Mouse (Mus musculus) heart, adult 2 months (tissue): ENCODE data around the gene Cdkl4. TPM values are rescaled to one million over a fixed set of nuclear protein-coding genes. Genes with fewer than 3 reads are reported as not detected.

Experiments used
- DNase-seq, 2 experiments: peaks; one replicate each; pipeline ENCODE4 v3.0.0; 2021
- H3K27ac ChIP-seq: fragments of 200-600 bp; 2 replicates; pipeline ENCODE4 v1.8.1; 2022
- H3K27me3 ChIP-seq: fragments of 200-500 bp; 2 replicates; pipeline ENCODE4 v1.6.1; 2012; ENCODE audit warnings: mild to moderate bottlenecking, low read length, inconsistent platforms, mixed read lengths; ENCODE audit not compliant: control insufficient read depth, insufficient read depth
- H3K36me3 ChIP-seq: fragments of 200-500 bp; 2 replicates; pipeline ENCODE4 v1.6.1; 2012; ENCODE audit warnings: low read length, inconsistent platforms; ENCODE audit not compliant: control insufficient read depth, insufficient read depth
- H3K4me1 ChIP-seq: fragments of 200-500 bp; 2 replicates; pipeline ENCODE4 v1.6.1; 2011; ENCODE audit warnings: low read length; ENCODE audit not compliant: control insufficient read depth, insufficient read depth
- H3K4me3 ChIP-seq: fragments of 200-600 bp; 2 replicates; pipeline ENCODE4 v1.8.1; 2022
- H3K79me2 ChIP-seq: fragments of 200-500 bp; replicated peaks from 2 replicates; pipeline ENCODE4 v1.6.1; 2012; ENCODE audit warnings: mild to moderate bottlenecking, inconsistent platforms, low read length, moderate library complexity, mixed read lengths; ENCODE audit not compliant: control insufficient read depth, insufficient read depth
- H3K9ac ChIP-seq: fragments of 200-500 bp; 2 replicates; pipeline ENCODE4 v1.6.1; 2012; ENCODE audit warnings: low read depth, mild to moderate bottlenecking, control low read depth, inconsistent platforms, low read length, mixed read lengths
- CTCF ChIP-seq: fragments of 200-600 bp; IDR thresholded peaks from 2 replicates; pipeline ENCODE4 v1.8.1; 2022; ENCODE audit warnings: antibody characterized with exemption, mild to moderate bottlenecking, moderate library complexity
- EP300 ChIP-seq: fragments of 200-500 bp; IDR thresholded peaks from 2 replicates; pipeline ENCODE4 v1.6.1; 2011; ENCODE audit warnings: low read depth, low read length, control low read depth; ENCODE audit not compliant: insufficient read depth
- POLR2A ChIP-seq: fragments of 200-500 bp; IDR thresholded peaks from 2 replicates; pipeline ENCODE4 v1.6.1; 2011; ENCODE audit warnings: mild to moderate bottlenecking, low read depth, low read length, control low read depth; ENCODE audit not compliant: insufficient read depth
- WGBS: fragments of 180-500 bp; shearing (Covaris S2); methylation state at CpG from one replicate; pipeline ENCODE4 v1.1.7; 2018; 5-methylcytosine and 5-hydroxymethylcytosine counted together
- intact Hi-C: fragments of 180-260 bp; cut with DNase I; formaldehyde crosslinking; loops from one replicate; pipeline ENCODE4 v1.15.1; 2025
- polyA plus RNA-seq: library from polyadenylated mRNA; depleted of rRNA; stranded (reverse); fragments of >200 nt; gene quantifications from 2 replicates; pipeline ENCODE4 v1.2.3, GENCODE M21; 2012
- total RNA-seq, 2 experiments: library from RNA; stranded (reverse); gene quantifications; 2 replicates each; pipeline ENCODE4 v1.2.3; 2021

Cdkl4 gene
- total and polyA plus RNA-seq, 3 experiments: 0.18 TPM; not detected in 1

GRCm38 (mm10) chr17:80498600-80499268, 78.9 kb downstream of the Cdkl4 start:
- TF ChIP-seq EP300: no peak
- TF ChIP-seq POLR2A: no peak
- TF ChIP-seq CTCF: no peak
- Histone ChIP-seq H3K36me3 (no peaks in the 10 kb centered on the region), H3K27ac (no peak overlapping the region), H3K4me3 (no peak overlapping the region), H3K27me3 (no peaks in the 10 kb centered on the region), H3K9ac (no peak overlapping the region), H3K79me2 (no peaks in the 10 kb centered on the region), H3K4me1 (no peaks in the 10 kb centered on the region)
- WGBS: 70% methylated on average over 11 of the region's 11 CpGs
- DNase-seq: no peak
- intact Hi-C loops: no loop called here

GRCm38 (mm10) chr17:80497183-80497601, 80.4 kb downstream of the Cdkl4 start:
- no peak overlapping the region for H3K9ac ChIP-seq
- DNase-seq: no peak
- intact Hi-C loops: no loop called here
- H3K4me3 ChIP-seq: no peak overlapping the region
- TF ChIP-seq EP300 (no peak), POLR2A (no peak), CTCF (no peak)
- H3K4me1 ChIP-seq: no peaks in the 10 kb centered on the region
- H3K27me3 ChIP-seq: no peaks in the 10 kb centered on the region
- H3K79me2 ChIP-seq: no peaks in the 10 kb centered on the region
- WGBS: 85% methylated on average over 9 of the region's 9 CpGs
- no peak overlapping the region for H3K27ac ChIP-seq
- H3K36me3 ChIP-seq: no peaks in the 10 kb centered on the region

- H3K79me2 ChIP-seq: no peaks in the 10 kb centered on the region
- H3K4me3 ChIP-seq: no peak overlapping the region
- H3K27me3 ChIP-seq: no peaks in the 10 kb centered on the region
- no peak for TF ChIP-seq POLR2A
- no peak for TF ChIP-seq EP300
- TF ChIP-seq CTCF: no peak
- H3K4me1 ChIP-seq: no peaks in the 10 kb centered on the region
- intact Hi-C loops: no loop called here
- no peak overlapping the region for H3K9ac ChIP-seq
- H3K36me3 ChIP-seq: no peaks in the 10 kb centered on the region
- WGBS: 73% methylated on average over 8 of the region's 8 CpGs
- no peak overlapping the region for H3K27ac ChIP-seq
- DNase-seq: no peak
Observed at GRCm38 (mm10) chr17:80496607-80497170, 80.9 kb downstream of the Cdkl4 start.

GRCm38 (mm10) chr17:80496185-80496584, 81.4 kb downstream of the Cdkl4 start:
- Histone ChIP-seq H3K79me2 (no peaks in the 10 kb centered on the region), H3K36me3 (no peaks in the 10 kb centered on the region), H3K9ac (no peak overlapping the region), H3K4me3 (no peak overlapping the region), H3K27ac (no peak overlapping the region), H3K4me1 (no peaks in the 10 kb centered on the region), H3K27me3 (no peaks in the 10 kb centered on the region)
- WGBS: 78% methylated on average over 6 of the region's 6 CpGs
- TF ChIP-seq CTCF (no peak), POLR2A (no peak), EP300 (no peak)
- DNase-seq: no peak
- intact Hi-C loops: no loop called here

- H3K4me3 ChIP-seq: no peak overlapping the region
- intact Hi-C loops: no loop called here
- H3K9ac ChIP-seq: no peak overlapping the region
- no peaks in the 10 kb centered on the region for H3K27me3 ChIP-seq
- DNase-seq: no peak
- no peaks in the 10 kb centered on the region for H3K36me3 ChIP-seq
- 87% methylated on average over 1 of the region's 1 CpGs for WGBS
- no peaks in the 10 kb centered on the region for H3K79me2 ChIP-seq
- H3K4me1 ChIP-seq: no peaks in the 10 kb centered on the region
- TF ChIP-seq CTCF (no peak), EP300 (no peak), POLR2A (no peak)
- no peak overlapping the region for H3K27ac ChIP-seq
Observed at GRCm38 (mm10) chr17:80493891-80494290, 83.7 kb downstream of the Cdkl4 start.

- H3K4me1 ChIP-seq: no peaks in the 10 kb centered on the region
- WGBS: 73% methylated on average over 4 of the region's 4 CpGs
- intact Hi-C loops: no loop called here
Observed at GRCm38 (mm10) chr17:80492811-80493210, 84.8 kb downstream of the Cdkl4 start.

More at GRCm38 (mm10) chr17:80492811-80493210, 84.8 kb downstream of the Cdkl4 start:
- Histone ChIP-seq H3K27me3 (no peaks in the 10 kb centered on the region), H3K27ac (no peak overlapping the region), H3K9ac (no peak overlapping the region), H3K36me3 (no peaks in the 10 kb centered on the region), H3K79me2 (no peaks in the 10 kb centered on the region), H3K4me3 (no peak overlapping the region)
- TF ChIP-seq POLR2A (no peak), EP300 (no peak), CTCF (no peak)
- no peak for DNase-seq
